Mouse (Mus musculus): Measurements from ENCODE around the gene Map2k2. TPM values are rescaled to one million over a fixed set of nuclear protein-coding genes. Genes with fewer than 3 reads are reported as not detected.
A peak's percentile ranks its signal among the peaks of the same experiment; 100 is the strongest.
"Not testable (repeated sequence)": the region's sequence is repeated elsewhere in the genome, so short reads cannot be mapped to it uniquely, and the experiment has no call there.

Gene Map2k2
- total RNA-seq, 1 experiment from 2014 or later: 29.8 TPM

GRCm38 (mm10) chr10:81162318-81162652, 56.6 kb downstream of the Map2k2 start:
- peak in 1 of 2 experiments; percentile 15; a peak in 2 of 4 replicates for ATAC-seq (replicated peaks in 1 of 2; ENCODE audit: insufficient read depth in 1 of 2, low FRiP score in 2 of 2, low TSS enrichment in 1 of 2, low read depth in 1 of 2, poor library complexity in 2 of 2, severe bottlenecking in 2 of 2)

- ATAC-seq (replicated peaks in 1 of 2; ENCODE audit: insufficient read depth in 1 of 2, low FRiP score in 2 of 2, low TSS enrichment in 1 of 2, low read depth in 1 of 2, poor library complexity in 2 of 2, severe bottlenecking in 2 of 2): no peak
These were observed 59.4 kb downstream of the Map2k2 start for GRCm38 (mm10) chr10:81165118-81165517.

- ATAC-seq (replicated peaks in 1 of 2; ENCODE audit: insufficient read depth in 1 of 2, low FRiP score in 2 of 2, low TSS enrichment in 1 of 2, low read depth in 1 of 2, poor library complexity in 2 of 2, severe bottlenecking in 2 of 2): peak; percentile 90 to 91
These were observed 61.7 kb downstream of the Map2k2 start, which contains the start of gene Pias4 for GRCm38 (mm10) chr10:81167200-81168086. Pias4 (minus strand) TSS chr10:81167923.

GRCm38 (mm10) chr10:81168087-81168431, 62.3 kb downstream of the Map2k2 start:
- peak; percentile 8 to 34; a peak in 3 of 4 replicates for ATAC-seq (replicated peaks in 1 of 2; ENCODE audit: insufficient read depth in 1 of 2, low FRiP score in 2 of 2, low TSS enrichment in 1 of 2, low read depth in 1 of 2, poor library complexity in 2 of 2, severe bottlenecking in 2 of 2)

GRCm38 (mm10) chr10:81168521-81169244, 63.0 kb downstream of the Map2k2 start:
- peak; percentile 51 to 61 for ATAC-seq (replicated peaks in 1 of 2; ENCODE audit: insufficient read depth in 1 of 2, low FRiP score in 2 of 2, low TSS enrichment in 1 of 2, low read depth in 1 of 2, poor library complexity in 2 of 2, severe bottlenecking in 2 of 2)

GRCm38 (mm10) chr10:81169411-81169900, 63.7 kb downstream of the Map2k2 start:
- not testable (repeated sequence) for ATAC-seq (replicated peaks in 1 of 2; ENCODE audit: insufficient read depth in 1 of 2, low FRiP score in 2 of 2, low TSS enrichment in 1 of 2, low read depth in 1 of 2, poor library complexity in 2 of 2, severe bottlenecking in 2 of 2)

GRCm38 (mm10) chr10:81173132-81173531, 67.4 kb downstream of the Map2k2 start:
- ATAC-seq (replicated peaks in 1 of 2; ENCODE audit: insufficient read depth in 1 of 2, low FRiP score in 2 of 2, low TSS enrichment in 1 of 2, low read depth in 1 of 2, poor library complexity in 2 of 2, severe bottlenecking in 2 of 2): peak; percentile 38 to 54

GRCm38 (mm10) chr10:81174617-81175344, 69.1 kb downstream of the Map2k2 start:
- peak; percentile 61 to 68 for ATAC-seq (replicated peaks in 1 of 2; ENCODE audit: insufficient read depth in 1 of 2, low FRiP score in 2 of 2, low TSS enrichment in 1 of 2, low read depth in 1 of 2, poor library complexity in 2 of 2, severe bottlenecking in 2 of 2)

GRCm38 (mm10) chr10:81175345-81175701, 69.6 kb downstream of the Map2k2 start:
- not testable (repeated sequence) for ATAC-seq (replicated peaks in 1 of 2; ENCODE audit: insufficient read depth in 1 of 2, low FRiP score in 2 of 2, low TSS enrichment in 1 of 2, low read depth in 1 of 2, poor library complexity in 2 of 2, severe bottlenecking in 2 of 2)

GRCm38 (mm10) chr10:81175936-81176465, 70.3 kb downstream of the Map2k2 start:
- no peak; a peak in 1 of 4 replicates for ATAC-seq (replicated peaks in 1 of 2; ENCODE audit: insufficient read depth in 1 of 2, low FRiP score in 2 of 2, low TSS enrichment in 1 of 2, low read depth in 1 of 2, poor library complexity in 2 of 2, severe bottlenecking in 2 of 2)

- ATAC-seq (replicated peaks in 1 of 2; ENCODE audit: insufficient read depth in 1 of 2, low FRiP score in 2 of 2, low TSS enrichment in 1 of 2, low read depth in 1 of 2, poor library complexity in 2 of 2, severe bottlenecking in 2 of 2): peak; percentile 34 to 47; a peak in 3 of 4 replicates
These were observed 71.0 kb downstream of the Map2k2 start, which contains the start of gene Eef2 for GRCm38 (mm10) chr10:81176466-81177271. Eef2 (plus strand) TSS chr10:81176631.

- no peak for ATAC-seq (replicated peaks in 1 of 2; ENCODE audit: insufficient read depth in 1 of 2, low FRiP score in 2 of 2, low TSS enrichment in 1 of 2, low read depth in 1 of 2, poor library complexity in 2 of 2, severe bottlenecking in 2 of 2)
These were observed 71.8 kb downstream of the Map2k2 start for GRCm38 (mm10) chr10:81177491-81177925.

- no peak for ATAC-seq (replicated peaks in 1 of 2; ENCODE audit: insufficient read depth in 1 of 2, low FRiP score in 2 of 2, low TSS enrichment in 1 of 2, low read depth in 1 of 2, poor library complexity in 2 of 2, severe bottlenecking in 2 of 2)
These were observed 72.4 kb downstream of the Map2k2 start for GRCm38 (mm10) chr10:81177958-81178712.

- no peak for ATAC-seq (replicated peaks in 1 of 2; ENCODE audit: insufficient read depth in 1 of 2, low FRiP score in 2 of 2, low TSS enrichment in 1 of 2, low read depth in 1 of 2, poor library complexity in 2 of 2, severe bottlenecking in 2 of 2)
These were observed 73.2 kb downstream of the Map2k2 start for GRCm38 (mm10) chr10:81178927-81179326.

GRCm38 (mm10) chr10:81179451-81180342, 74.0 kb downstream of the Map2k2 start:
- ATAC-seq (replicated peaks in 1 of 2; ENCODE audit: insufficient read depth in 1 of 2, low FRiP score in 2 of 2, low TSS enrichment in 1 of 2, low read depth in 1 of 2, poor library complexity in 2 of 2, severe bottlenecking in 2 of 2): no peak
